Mouse (Mus musculus): ENCODE measurements around the gene Myo3b.

DNA sequence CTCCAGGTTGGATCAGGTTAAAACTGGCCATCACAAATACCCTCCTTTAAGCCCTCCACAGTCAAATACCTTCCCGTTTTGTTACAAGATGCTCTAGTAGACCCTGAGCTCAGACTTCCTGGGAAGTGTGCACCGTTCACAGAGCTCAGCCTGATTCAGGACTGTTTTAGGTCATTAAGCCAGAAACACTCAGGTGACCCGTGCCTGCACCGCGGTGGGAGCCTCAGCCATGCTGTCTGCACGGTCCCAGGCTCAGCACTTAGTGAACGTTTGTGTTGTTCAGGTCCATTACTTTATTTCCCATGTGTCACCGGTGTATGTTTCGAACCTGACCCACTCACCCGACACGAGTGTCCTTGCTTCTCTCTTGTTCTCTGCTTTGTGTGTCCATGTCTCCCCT lies 288.7 kb downstream of the Myo3b start:
- TF ChIP-seq CTCF (IDR thresholded peaks at IDR 0.05; ENCODE audit: borderline replicate concordance, extremely low read depth, insufficient read depth, insufficient read length) (no peak), POLR2A (IDR thresholded peaks at IDR 0.05; ENCODE audit: borderline replicate concordance, extremely low read depth, insufficient read depth, insufficient read length, poor library complexity, severe bottlenecking) (no peak)
